Mouse (Mus musculus) limb, embryonic 13.5 days (tissue): ENCODE measurements at regions not wholly inside any gene's neighbourhood (a gene's known extent, or its start where the extent isn't known, plus 50 kb on each side); places are given as distances from the start of the nearest gene placed in this dataset.
A peak's percentile ranks its signal among the peaks of the same experiment; 100 is the strongest.

Experiments
- ATAC-seq: fragments of 200-750 bp; cut with Nextera tagmentation; 2 replicates; pipeline ENCODE4 v1.8.0; 2017; ENCODE audit warnings: low read depth, moderate number of reproducible peaks, moderate TSS enrichment; ENCODE audit not compliant: low FRiP score
- H3K27ac ChIP-seq: fragments of 300-500 bp; sonication (generic); 2 replicates; pipeline ENCODE4 v1.5.1; 2015; ENCODE audit warnings: inconsistent platforms, mild to moderate bottlenecking, moderate library complexity
- H3K27me3 ChIP-seq: fragments of 300-500 bp; sonication (generic); 2 replicates; pipeline ENCODE4 v1.6.1; 2015; ENCODE audit warnings: mild to moderate bottlenecking, inconsistent platforms
- H3K36me3 ChIP-seq: fragments of 300-500 bp; sonication (generic); 2 replicates; pipeline ENCODE4 v1.6.1; 2015; ENCODE audit warnings: inconsistent platforms, mild to moderate bottlenecking, moderate library complexity
- H3K4me1 ChIP-seq: fragments of 300-500 bp; sonication (generic); 2 replicates; pipeline ENCODE4 v1.6.1; 2015; ENCODE audit warnings: inconsistent platforms
- H3K4me2 ChIP-seq: fragments of 300-500 bp; sonication (generic); replicated peaks from 2 replicates; pipeline ENCODE4 v1.6.1; 2015; ENCODE audit warnings: inconsistent platforms, mild to moderate bottlenecking, moderate library complexity
- H3K4me3 ChIP-seq: fragments of 300-500 bp; sonication (generic); 2 replicates; pipeline ENCODE4 v1.5.1; 2015; ENCODE audit warnings: moderate library complexity, mild to moderate bottlenecking, inconsistent platforms
- H3K9ac ChIP-seq: fragments of 300-500 bp; sonication (generic); 2 replicates; pipeline ENCODE4 v1.6.1; 2015; ENCODE audit warnings: mild to moderate bottlenecking, inconsistent platforms
- H3K9me3 ChIP-seq: fragments of 300-500 bp; sonication (generic); 2 replicates; pipeline ENCODE4 v1.6.1; 2016; ENCODE audit warnings: inconsistent platforms
- WGBS: fragments of 180-500 bp; shearing (Covaris S2); methylation state at CpG from one replicate; pipeline ENCODE4 v1.1.7; 2015; 5-methylcytosine and 5-hydroxymethylcytosine counted together

- Histone ChIP-seq H3K4me3 (no peak overlapping the region), H3K27ac (no peak overlapping the region), H3K9me3 (no peaks in the 10 kb centered on the region), H3K4me1 (peaks cover 25% of the 10 kb centered on the region), H3K9ac (no peak overlapping the region), H3K27me3 (0 out of 2 replicates have a peak, but pooled peaks cover 4% of the 10 kb centered on the region), H3K36me3 (no peaks in the 10 kb centered on the region), H3K4me2 (no peak overlapping the region)
- WGBS = 80% methylated on average over 5 of the region's 5 CpGs
- ATAC-seq = no peak
These were observed 159.0 kb upstream of the Ubl3 start for GRCm38 (mm10) chr5:148711570-148711969.

- Histone ChIP-seq H3K4me2 (no peak overlapping the region), H3K4me1 (peaks cover 25% of the 10 kb centered on the region), H3K9me3 (no peaks in the 10 kb centered on the region), H3K9ac (no peak overlapping the region; the same call in 1 of the 2 replicates), H3K27ac (no peak overlapping the region), H3K27me3 (0 out of 2 replicates have a peak, but pooled peaks cover 4% of the 10 kb centered on the region), H3K4me3 (no peak overlapping the region), H3K36me3 (no peaks in the 10 kb centered on the region)
- ATAC-seq = no peak
- WGBS = 38% methylated on average over 10 of the region's 10 CpGs
These were observed 156.7 kb upstream of the Ubl3 start for GRCm38 (mm10) chr5:148709111-148709771.

- H3K9me3 ChIP-seq = no peaks in the 10 kb centered on the region
- H3K4me2 ChIP-seq = no peak overlapping the region; the same call in 1 of the 2 replicates
- H3K27ac ChIP-seq = peak overlapping the region; percentile 22; the same call in 1 of the 2 replicates
- H3K36me3 ChIP-seq = no peaks in the 10 kb centered on the region
- H3K27me3 ChIP-seq = 0 out of 2 replicates have a peak, but pooled peaks cover 4% of the 10 kb centered on the region
- no peak overlapping the region for H3K9ac ChIP-seq
- peak; percentile 66 for ATAC-seq
- WGBS = 25% methylated on average over 11 of the region's 11 CpGs
- no peak overlapping the region for H3K4me3 ChIP-seq
- peaks cover 25% of the 10 kb centered on the region for H3K4me1 ChIP-seq
These were observed 155.6 kb upstream of the Ubl3 start for GRCm38 (mm10) chr5:148708014-148708741.

GRCm38 (mm10) chr5:148707335-148707734 is 154.7 kb upstream of the Ubl3 start:
- Histone ChIP-seq H3K27me3 (0 out of 2 replicates have a peak, but pooled peaks cover 4% of the 10 kb centered on the region), H3K4me3 (no peak overlapping the region), H3K27ac (no peak overlapping the region), H3K4me1 (peaks cover 25% of the 10 kb centered on the region), H3K4me2 (no peak overlapping the region), H3K9me3 (no peaks in the 10 kb centered on the region), H3K36me3 (no peaks in the 10 kb centered on the region), H3K9ac (no peak overlapping the region)
- ATAC-seq = no peak
- WGBS = 82% methylated on average over 12 of the region's 12 CpGs

GRCm38 (mm10) chr5:148706323-148707120 is 153.9 kb upstream of the Ubl3 start:
- Histone ChIP-seq H3K4me2 (no peak overlapping the region), H3K9ac (no peak overlapping the region), H3K9me3 (no peaks in the 10 kb centered on the region), H3K27me3 (0 out of 2 replicates have a peak, but pooled peaks cover 4% of the 10 kb centered on the region), H3K36me3 (no peaks in the 10 kb centered on the region), H3K27ac (no peak overlapping the region), H3K4me3 (no peak overlapping the region), H3K4me1 (peaks cover 30% of the 10 kb centered on the region)
- ATAC-seq = no peak
- 80% methylated on average over 16 of the region's 16 CpGs for WGBS

GRCm38 (mm10) chr5:148704769-148705168 is 152.2 kb upstream of the Ubl3 start:
- ATAC-seq = no peak
- 0 out of 2 replicates have a peak, but pooled peaks cover 4% of the 10 kb centered on the region for H3K27me3 ChIP-seq
- H3K36me3 ChIP-seq = no peaks in the 10 kb centered on the region
- no peak overlapping the region for H3K9ac ChIP-seq
- no peak overlapping the region for H3K27ac ChIP-seq
- peaks cover 30% of the 10 kb centered on the region for H3K4me1 ChIP-seq
- no peak overlapping the region for H3K4me2 ChIP-seq
- no peaks in the 10 kb centered on the region for H3K9me3 ChIP-seq
- 71% methylated on average over 5 of the region's 5 CpGs for WGBS
- no peak overlapping the region for H3K4me3 ChIP-seq

- no peak overlapping the region for H3K27ac ChIP-seq
- no peak for ATAC-seq
- 47% methylated on average over 8 of the region's 8 CpGs for WGBS
These were observed 149.3 kb upstream of the Ubl3 start for GRCm38 (mm10) chr5:148701859-148702258.

GRCm38 (mm10) chr5:148701001-148701400 is 148.4 kb upstream of the Ubl3 start:
- 80% methylated on average over 7 of the region's 7 CpGs for WGBS

More at GRCm38 (mm10) chr5:148701859-148702258, 149.3 kb upstream of the Ubl3 start:
- Histone ChIP-seq H3K4me1 (peaks cover 11% of the 10 kb centered on the region; the same call in 1 of the 2 replicates), H3K4me3 (no peak overlapping the region), H3K4me2 (no peak overlapping the region), H3K36me3 (no peaks in the 10 kb centered on the region), H3K9ac (no peak overlapping the region), H3K9me3 (no peaks in the 10 kb centered on the region), H3K27me3 (no peaks in the 10 kb centered on the region)

GRCm38 (mm10) chr5:148700240-148700639 is 147.7 kb upstream of the Ubl3 start:
- 68% methylated on average over 5 of the region's 5 CpGs for WGBS

More at GRCm38 (mm10) chr5:148701001-148701400, 148.4 kb upstream of the Ubl3 start:
- no peak overlapping the region for H3K27ac ChIP-seq
- H3K4me3 ChIP-seq = no peak overlapping the region
- no peak overlapping the region for H3K9ac ChIP-seq
- ATAC-seq = no peak
- peaks cover 11% of the 10 kb centered on the region; the same call in 1 of the 2 replicates for H3K4me1 ChIP-seq
- no peaks in the 10 kb centered on the region for H3K36me3 ChIP-seq
- no peaks in the 10 kb centered on the region for H3K9me3 ChIP-seq
- H3K4me2 ChIP-seq = no peak overlapping the region
- H3K27me3 ChIP-seq = no peaks in the 10 kb centered on the region

GRCm38 (mm10) chr5:148697631-148698368 is 145.2 kb upstream of the Ubl3 start:
- ATAC-seq = 0 out of 2 replicates have a peak, but pooled peaks have one; percentile 40
- H3K9ac ChIP-seq = no peak overlapping the region
- 69% methylated on average over 22 of the region's 22 CpGs for WGBS

More at GRCm38 (mm10) chr5:148700240-148700639, 147.7 kb upstream of the Ubl3 start:
- H3K36me3 ChIP-seq = no peaks in the 10 kb centered on the region
- no peak overlapping the region for H3K4me2 ChIP-seq
- no peak overlapping the region for H3K27ac ChIP-seq
- ATAC-seq = no peak
- no peak overlapping the region for H3K4me3 ChIP-seq
- H3K9me3 ChIP-seq = peaks cover under 1% of the 10 kb centered on the region; the same call in 1 of the 2 replicates
- peaks cover 11% of the 10 kb centered on the region; the same call in 1 of the 2 replicates for H3K4me1 ChIP-seq
- no peak overlapping the region for H3K9ac ChIP-seq
- H3K27me3 ChIP-seq = no peaks in the 10 kb centered on the region

GRCm38 (mm10) chr5:148694352-148694751 is 141.8 kb upstream of the Ubl3 start:
- H3K36me3 ChIP-seq = no peaks in the 10 kb centered on the region
- WGBS = 36% methylated on average over 7 of the region's 7 CpGs
- no peak overlapping the region for H3K27ac ChIP-seq
- H3K4me1 ChIP-seq = peaks cover 25% of the 10 kb centered on the region
- H3K4me3 ChIP-seq = no peak overlapping the region
- no peaks in the 10 kb centered on the region; the same call in 1 of the 2 replicates for H3K27me3 ChIP-seq
- no peak overlapping the region for H3K9ac ChIP-seq
- H3K4me2 ChIP-seq = no peak overlapping the region
- ATAC-seq = no peak
- peaks cover 7% of the 10 kb centered on the region; the same call in 1 of the 2 replicates for H3K9me3 ChIP-seq

More at GRCm38 (mm10) chr5:148697631-148698368, 145.2 kb upstream of the Ubl3 start:
- no peaks in the 10 kb centered on the region for H3K27me3 ChIP-seq
- H3K27ac ChIP-seq = no peak overlapping the region
- peaks cover 20% of the 10 kb centered on the region; the same call in 1 of the 2 replicates for H3K4me1 ChIP-seq
- no peaks in the 10 kb centered on the region for H3K36me3 ChIP-seq
- no peak overlapping the region for H3K4me3 ChIP-seq
- peaks cover 7% of the 10 kb centered on the region; the same call in 1 of the 2 replicates for H3K9me3 ChIP-seq
- no peak overlapping the region for H3K4me2 ChIP-seq
